Mouse (Mus musculus): Measurements from ENCODE around the gene Best2.

DNA sequence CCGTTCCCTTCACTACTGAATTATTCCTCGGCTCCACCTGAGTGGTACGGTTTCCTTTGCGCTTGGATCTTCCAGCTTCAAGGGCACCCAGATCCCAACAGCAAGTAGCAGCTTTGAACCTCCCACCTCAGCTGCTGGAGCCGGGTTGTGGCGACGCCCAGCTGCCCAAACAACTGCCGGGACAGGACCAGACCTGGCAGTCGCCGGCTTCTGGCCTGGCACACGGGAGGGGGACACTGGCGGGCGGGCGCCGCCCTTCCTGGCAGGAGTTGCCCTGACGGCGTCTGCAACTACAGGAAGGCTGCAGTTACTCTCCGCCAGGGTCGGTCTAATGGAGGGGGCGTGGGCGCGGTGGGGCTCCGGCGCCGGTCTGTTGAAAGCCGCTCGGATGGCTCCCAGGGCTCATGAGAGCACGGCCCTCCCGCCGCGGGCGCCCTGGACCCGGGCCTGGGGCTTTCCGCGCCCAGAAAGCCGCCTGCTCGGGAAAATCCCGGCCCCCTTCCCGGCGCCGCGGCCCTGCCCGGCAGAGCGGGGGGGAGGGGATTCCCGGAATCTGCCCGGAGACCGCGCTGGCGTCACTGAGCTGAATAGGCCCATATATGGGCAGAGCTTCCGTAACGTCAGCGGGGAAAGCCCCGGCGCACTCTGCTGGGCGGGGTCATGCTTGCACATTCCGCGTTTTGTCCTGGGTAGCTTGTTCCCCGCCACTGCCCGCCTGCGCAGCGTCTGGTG, 38.1 kb downstream of the Best2 start:
- peak; percentile 42 for TF ChIP-seq CTCF (IDR thresholded peaks at IDR 0.05; ENCODE audit: low read depth)
- no peak for TF ChIP-seq EP300 (IDR thresholded peaks at IDR 0.05; ENCODE audit: low read depth)

Data from liver, embryonic 14.5 days (tissue).